In the genomic region with DNA sequence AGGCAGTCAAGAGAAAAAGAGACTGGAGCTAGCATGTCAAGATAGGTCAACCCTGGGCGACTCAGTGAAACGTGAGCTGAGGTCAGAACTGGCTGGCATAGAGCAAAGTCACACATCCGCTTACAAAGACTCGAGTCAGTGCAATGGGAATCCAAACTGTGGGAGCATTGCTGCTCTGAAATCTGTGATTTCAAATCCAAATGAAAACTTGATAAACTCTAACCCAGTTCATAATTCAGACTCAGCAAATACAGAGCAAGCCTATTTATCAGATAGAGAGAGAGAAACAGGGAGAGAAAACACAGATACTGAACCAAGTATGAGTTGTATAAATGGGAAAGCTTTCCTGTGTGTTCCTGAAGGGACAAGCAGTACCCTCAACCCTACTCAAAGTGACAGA, we compare ENCODE assay signal across 37 mouse cellular contexts. TPM values are rescaled to one million over a fixed set of nuclear protein-coding genes. Genes with fewer than 3 reads are reported as not detected.
"Had no signal": no experiment of that assay in that cellular context is flagged by ENCODE, and none has a peak within 500 bp of the region (broad histone marks: within the 10 kb centered on the region; RNA-seq: fewer than 3 reads in every experiment).

A gene (plus strand): TSS at position 301 of the 400 bp plus-strand sequence.

- H3K36me3 ChIP-seq: heart, embryonic 15.5 days; intestine, embryonic 15.5 days; kidney, embryonic 15.5 days had no signal

- H3K4me3 ChIP-seq: heart, embryonic 10.5 days; heart, embryonic 12.5 days; heart, embryonic 13.5 days; heart, embryonic 15.5 days; hindbrain, embryonic 10.5 days; hindbrain, embryonic 12.5 days; hindbrain, embryonic 13.5 days; hindbrain, embryonic 15.5 days; intestine, embryonic 15.5 days; kidney, embryonic 15.5 days; layer of hippocampus, adult 2 months had no signal

- H3K27ac ChIP-seq: heart, embryonic 10.5 days; heart, embryonic 13.5 days; heart, embryonic 15.5 days; hindbrain, embryonic 10.5 days; hindbrain, embryonic 12.5 days; hindbrain, embryonic 13.5 days; hindbrain, embryonic 14.5 days; hindbrain, embryonic 15.5 days; hindbrain, postnatal 0 days; intestine, embryonic 15.5 days; kidney, embryonic 15.5 days; kidney, postnatal 0 days; layer of hippocampus, adult 2 months had no signal

- H3K9me3 ChIP-seq: heart, embryonic 10.5 days; heart, embryonic 12.5 days; heart, embryonic 13.5 days; heart, embryonic 15.5 days; hindbrain, embryonic 10.5 days; hindbrain, embryonic 12.5 days; hindbrain, embryonic 13.5 days; hindbrain, embryonic 15.5 days; intestine, embryonic 15.5 days; kidney, embryonic 15.5 days had no signal

- H3K27me3 ChIP-seq: heart, embryonic 12.5 days; heart, embryonic 13.5 days; heart, embryonic 15.5 days; hindbrain, embryonic 12.5 days; hindbrain, embryonic 13.5 days; hindbrain, embryonic 15.5 days; intestine, embryonic 15.5 days; kidney, embryonic 15.5 days had no signal

- ATAC-seq: hindbrain, embryonic 16.5 days; hindbrain, postnatal 0 days; inflammation-experienced regulatory T-cells, adult 6 months; intestine, embryonic 15.5 days; intestine, embryonic 16.5 days; intestine, postnatal 0 days had no signal

- H3K9ac ChIP-seq: heart, embryonic 12.5 days; heart, embryonic 13.5 days; heart, embryonic 15.5 days; hindbrain, embryonic 12.5 days; hindbrain, embryonic 13.5 days; hindbrain, embryonic 14.5 days; hindbrain, embryonic 15.5 days; intestine, embryonic 15.5 days; kidney, embryonic 15.5 days had no signal

- H3K4me2 ChIP-seq: heart, embryonic 11.5 days; heart, embryonic 12.5 days; heart, embryonic 13.5 days; heart, embryonic 15.5 days; hindbrain, embryonic 12.5 days; hindbrain, embryonic 13.5 days; hindbrain, embryonic 14.5 days; hindbrain, embryonic 15.5 days; intestine, embryonic 15.5 days; kidney, embryonic 15.5 days had no signal

- H3K4me1 ChIP-seq: heart, embryonic 10.5 days; heart, embryonic 12.5 days; heart, embryonic 13.5 days; heart, embryonic 15.5 days; hindbrain, embryonic 10.5 days; hindbrain, embryonic 12.5 days; hindbrain, embryonic 13.5 days; hindbrain, embryonic 15.5 days; intestine, embryonic 15.5 days; kidney, embryonic 15.5 days had no signal

- DNase-seq: heart, postnatal 10 days; heart, postnatal 14 days; heart, postnatal 36 days; heart, postnatal 4 days; kidney, adult 11 months; kidney, adult 18-20 months; kidney, adult 2 months; kidney, adult 8-10 months; kidney, adult 9 months; kidney, postnatal 10 days; kidney, postnatal 14 days; kidney, postnatal 25 days; kidney, postnatal 36 days; kidney, postnatal 4 days; layer of hippocampus, adult 9-11 months; layer of hippocampus, postnatal 36 days had no signal

RNA-seq across cellular contexts. Expression of the gene that starts here (rescaled TPM):
- total RNA-seq: heart, postnatal 10 days; hematopoietic stem cell, adult 5-6 weeks had no signal
- polyA plus RNA-seq: kidney, adult 2 months; large intestine, adult 2 months had no signal
